Mouse (Mus musculus): ENCODE results near the gene Vmn1r86.

DNA sequence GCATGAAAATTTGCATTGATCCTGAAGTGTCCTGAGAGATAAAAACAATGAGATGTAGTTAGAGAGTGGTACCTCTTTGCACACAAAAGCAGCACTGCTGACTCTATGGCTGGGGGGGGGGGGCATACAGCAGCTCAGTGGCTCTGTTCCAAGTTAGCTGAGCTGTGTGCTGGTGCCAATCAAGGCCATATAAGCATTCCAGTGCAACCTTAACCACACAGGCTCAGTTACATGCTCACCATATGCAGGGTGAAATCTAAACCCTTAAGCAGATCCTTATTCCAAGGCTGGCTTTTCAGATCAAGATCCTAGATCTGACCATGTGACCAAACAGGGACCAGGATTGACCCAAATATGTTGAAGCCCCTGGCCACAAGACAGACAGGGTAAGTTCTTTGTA, 17.6 kb upstream of the Vmn1r86 start:
- no peak for TF ChIP-seq E2F4 (IDR thresholded peaks at IDR 0.05; ENCODE audit: borderline replicate concordance, low read depth, low read length)
- no peak for TF ChIP-seq POLR2A (IDR thresholded peaks at IDR 0.05; ENCODE audit: control insufficient read depth in 1 of 2, insufficient read depth in 1 of 2, low read depth in 1 of 2, low read length in 2 of 2, poor library complexity in 1 of 2)

All from MEL (cell line).